10 mouse cellular contexts compared by ENCODE assay signal in genomic region chr4:44702011-44702527, GRCm38 (mm10). TPM values are rescaled to one million over a fixed set of nuclear protein-coding genes. Genes with fewer than 3 reads are reported as not detected.
A peak's percentile ranks its signal among the peaks of the same experiment; 100 is the strongest.
DNase-seq lines count a peak whose midpoint lies in the region; ATAC-seq lines count a peak whose summit lies in the region.
"Had no signal": no experiment of that assay in that cellular context is flagged by ENCODE, and none has a peak within 500 bp of the region (broad histone marks: within the 10 kb centered on the region; RNA-seq: fewer than 3 reads in every experiment).

No protein-coding gene starts in this region.

- WGBS in forebrain, embryonic 14.5 days = under 1% methylated on average over 25 of the region's 25 CpGs
- WGBS in midbrain, embryonic 15.5 days = 1% methylated on average over 25 of the region's 25 CpGs

- 0 out of 2 replicates have a peak overlapping the region, but pooled peaks have one; percentile 3 for H3K4me2 ChIP-seq in forebrain, embryonic 14.5 days (ENCODE audit: low read length)
- peak overlapping the region; percentile 65 for H3K4me2 ChIP-seq in midbrain, embryonic 15.5 days

- H3K36me3 ChIP-seq in forebrain, embryonic 14.5 days (ENCODE audit: control insufficient read depth, insufficient read depth, low read length) = no peaks in the 10 kb centered on the region
- H3K36me3 ChIP-seq in midbrain, embryonic 15.5 days (replicated peaks) = no peaks in the 10 kb centered on the region

- no peak for ATAC-seq in forebrain, embryonic 14.5 days
- no peak for ATAC-seq in midbrain, embryonic 15.5 days (replicated peaks)

- H3K9me3 ChIP-seq in forebrain, embryonic 14.5 days (replicated peaks; ENCODE audit: control insufficient read depth, low read length) = no peaks in the 10 kb centered on the region
- H3K9me3 ChIP-seq in midbrain, embryonic 15.5 days = no peaks in the 10 kb centered on the region

- peaks cover 93% of the 10 kb centered on the region for H3K27me3 ChIP-seq in forebrain, embryonic 14.5 days (replicated peaks; ENCODE audit: control insufficient read depth, insufficient read depth, low read length)
- H3K27me3 ChIP-seq in midbrain, embryonic 15.5 days (replicated peaks) = peaks cover 81% of the 10 kb centered on the region

- no peak overlapping the region for H3K9ac ChIP-seq in forebrain, embryonic 14.5 days (ENCODE audit: low read length)
- H3K9ac ChIP-seq in midbrain, embryonic 15.5 days = peak overlapping the region; percentile 18; the same call in 1 of the 2 replicates

- H3K4me1 ChIP-seq in forebrain, embryonic 14.5 days (ENCODE audit: control insufficient read depth, insufficient read depth, low read length) = peaks cover 5% of the 10 kb centered on the region; the same call in 1 of the 2 replicates
- peaks cover 32% of the 10 kb centered on the region for H3K4me1 ChIP-seq in midbrain, embryonic 15.5 days

- peak; percentile 34 for DNase-seq in kidney, adult 18-20 months
- DNase-seq in kidney, postnatal 14 days = no peak
- peak; percentile 43 for DNase-seq in ZHBTc4 (ENCODE audit: low read depth, low spot score)
- DNase-seq in forebrain, embryonic 14.5 days (ENCODE audit: low spot score) = peak; percentile 52
- DNase-seq in ovary, postnatal 10 days (ENCODE audit: low spot score) = no peak
- no peak for DNase-seq in layer of hippocampus, adult 18-20 months (ENCODE audit: low spot score in 2 of 2)
- no peak for DNase-seq in urinary bladder, postnatal 4 days (ENCODE audit: low spot score in 2 of 2)

- no peak overlapping the region for H3K27ac ChIP-seq in forebrain, embryonic 14.5 days (ENCODE audit: low read depth, low read length)
- H3K27ac ChIP-seq in midbrain, embryonic 15.5 days = no peak overlapping the region
- H3K27ac ChIP-seq: macrophage had no signal

- 0 out of 2 replicates have a peak overlapping the region, but pooled peaks have one; percentile 6 for H3K4me3 ChIP-seq in forebrain, embryonic 14.5 days (ENCODE audit: low read depth, low read length)
- peak overlapping the region; percentile 44 for H3K4me3 ChIP-seq in midbrain, embryonic 15.5 days

RNA-seq across cellular contexts. Expression of gene Pax5, which starts 8.2 kb away (rescaled TPM):
- 0.10 and 0.20 TPM in 2 replicates for polyA plus RNA-seq in forebrain, embryonic 14.5 days (2014; fragmentation: Nextera tagmentation; extraction: Ambion mirVana)
- polyA plus RNA-seq in midbrain, embryonic 15.5 days (2015; fragmentation: Nextera tagmentation; extraction: Ambion mirVana) = 7.8 and 9.1 TPM in 2 replicates
- under 1 TPM; 0.25 to 0.30 TPM for total RNA-seq in layer of hippocampus, adult 18-20 months (2021)
- polyA plus RNA-seq: heart, postnatal 0 days had no signal

RNA-seq across cellular contexts. Expression of gene Zcchc7, which starts 53.6 kb away (rescaled TPM):
- polyA plus RNA-seq in forebrain, embryonic 14.5 days (2014; fragmentation: Nextera tagmentation; extraction: Ambion mirVana) = 23.2 and 32.1 TPM in 2 replicates
- polyA plus RNA-seq in midbrain, embryonic 15.5 days (2015; fragmentation: Nextera tagmentation; extraction: Ambion mirVana) = 35.3 and 37.1 TPM in 2 replicates
- 10 to 100 TPM; 52.2 to 64.9 TPM for total RNA-seq in layer of hippocampus, adult 18-20 months (2021)

Comparison
In these comparisons a context has a peak if more than half of its experiments do, and no peak if none do; other contexts are left out.
1. DNase-seq: peak in kidney, adult 18-20 months (single experiment), ZHBTc4 (single experiment) and forebrain, embryonic 14.5 days (single experiment); none in kidney, postnatal 14 days (single experiment), ovary, postnatal 10 days (single experiment), layer of hippocampus, adult 18-20 months (0 of 2) and urinary bladder, postnatal 4 days (0 of 2).